Mouse (Mus musculus) cerebellum, adult 2 months (tissue): ENCODE results near the gene Tnr.

Source experiments
- CTCF ChIP-seq: fragments of 200-500 bp; IDR thresholded peaks from 2 replicates; pipeline ENCODE4 v1.5.1; 2011; ENCODE audit warnings: low read depth, mild to moderate bottlenecking, control low read depth, low read length, moderate library complexity, borderline replicate concordance; ENCODE audit not compliant: insufficient read depth
- POLR2A ChIP-seq: fragments of 200-500 bp; IDR thresholded peaks from 2 replicates; pipeline ENCODE4 v1.6.1; 2011; ENCODE audit warnings: low read length, control low read depth, borderline replicate concordance; ENCODE audit not compliant: insufficient read depth

DNA sequence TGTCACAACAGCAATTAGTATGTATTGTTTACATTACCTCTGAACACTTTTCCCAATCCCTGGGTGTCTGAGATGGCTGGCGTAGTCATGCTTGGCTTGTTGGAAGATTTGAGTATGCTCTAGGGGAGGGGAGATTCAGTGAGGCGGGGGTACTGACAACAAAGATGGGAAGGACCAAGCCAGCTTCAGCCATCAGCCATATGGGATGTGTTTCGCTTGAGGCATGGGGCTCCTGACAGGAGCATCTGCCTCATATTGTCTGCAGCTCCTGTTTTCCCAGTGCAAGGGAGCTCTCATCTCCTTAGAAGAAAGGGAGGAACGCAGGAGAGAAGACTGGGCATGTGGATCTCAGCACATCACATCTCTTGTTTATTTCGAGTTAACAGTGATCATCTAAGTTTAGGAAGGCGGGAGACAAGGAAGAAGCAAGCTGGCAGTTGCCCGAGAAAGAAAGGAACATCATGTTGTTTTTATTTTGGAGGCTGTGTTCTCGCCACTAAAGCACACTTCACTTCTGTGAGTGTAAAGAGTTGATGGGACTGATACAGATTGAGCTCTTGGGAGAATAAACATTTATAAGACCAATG lies 56.9 kb downstream of the Tnr start:
- TF ChIP-seq POLR2A (no peak), CTCF (no peak)
